Mouse (Mus musculus) left cerebral cortex, adult 2 months (tissue): ENCODE results near the gene Smc2. TPM values are rescaled to one million over a fixed set of nuclear protein-coding genes. Genes with fewer than 3 reads are reported as not detected.
A peak's percentile ranks its signal among the peaks of the same experiment; 100 is the strongest.
"Not testable (repeated sequence)": the region's sequence is repeated elsewhere in the genome, so short reads cannot be mapped to it uniquely, and the experiment has no call there.

Source experiments
- DNase-seq, 2 experiments: peaks; one replicate each; pipeline ENCODE4 v3.0.0; 2021 to 2022; ENCODE audit warnings: low spot score in 2 of 2, mixed read lengths in 1 of 2; ENCODE audit errors: extremely low spot score in 1 of 2
- H3K27ac ChIP-seq: fragments of 200-600 bp; 2 replicates; pipeline ENCODE4 v1.8.1; 2022
- H3K4me3 ChIP-seq: fragments of 200-600 bp; 2 replicates; pipeline ENCODE4 v1.8.1; 2022
- CTCF ChIP-seq: fragments of 200-600 bp; IDR thresholded peaks from 2 replicates; pipeline ENCODE4 v1.8.1; 2022; ENCODE audit warnings: antibody characterized with exemption, mild to moderate bottlenecking, moderate library complexity
- intact Hi-C: fragments of 180-260 bp; cut with DNase I; formaldehyde crosslinking; loops from one replicate; pipeline ENCODE4 v1.15.1; 2025
- long read RNA-seq, 2 experiments: library from polyadenylated mRNA; stranded (forward); transcript quantifications; one replicate each; pipeline ENCODE4 v2.0.0; 2021; ENCODE audit warnings: borderline mapping rate in 2 of 2
- total RNA-seq, 2 experiments: library from RNA; stranded (reverse); gene quantifications; 2 replicates each; pipeline ENCODE4 v1.2.3; 2021

Gene Smc2
- 1 to 10 TPM; 6.9 to 7.2 TPM for total RNA-seq
- long read RNA-seq, experiment 1, full-length matches to known transcripts, result 3 of 4 reads
- long read RNA-seq, experiment 1, partial matches to known transcripts, result 0 of 4 reads
- long read RNA-seq, experiment 1, other reads (novel, unspliced or antisense), result 1 of 4 reads
- long read RNA-seq, experiment 2, full-length matches to known transcripts, result 4 of 4 reads
- long read RNA-seq, experiment 2, partial matches to known transcripts, result 0 of 4 reads
- long read RNA-seq, experiment 2, other reads (novel, unspliced or antisense), result 0 of 4 reads

GRCm38 (mm10) chr4:52438886-52439664 lies at the start of gene Smc2:
Smc2 (plus strand) TSS chr4:52439243.
- H3K4me3 ChIP-seq, result peak within 1 kb of the TSS; percentile 72
- intact Hi-C loops, result no loop called here
- DNase-seq, result peak; percentile 88 to 89
- no peak; the same call in 1 of the 2 replicates for TF ChIP-seq CTCF
- H3K27ac ChIP-seq, result peak within 1 kb of the TSS; percentile 94

- TF ChIP-seq CTCF, result no peak
- H3K27ac ChIP-seq, result no peak overlapping the region
These were observed 27.5 kb upstream of the Smc2 start for GRCm38 (mm10) chr4:52411587-52411986.

GRCm38 (mm10) chr4:52423653-52424052 lies 15.4 kb upstream of the Smc2 start:
- DNase-seq, result no peak
- no peak overlapping the region for H3K27ac ChIP-seq
- no peak for TF ChIP-seq CTCF
- intact Hi-C loops, result no loop called here
- no peak overlapping the region for H3K4me3 ChIP-seq

More at GRCm38 (mm10) chr4:52411587-52411986, 27.5 kb upstream of the Smc2 start:
- H3K4me3 ChIP-seq, result no peak overlapping the region
- DNase-seq, result no peak
- intact Hi-C loops, result no loop called here

- TF ChIP-seq CTCF, result no peak
- intact Hi-C loops, result no loop called here
- Histone ChIP-seq H3K27ac (no peak overlapping the region), H3K4me3 (no peak overlapping the region)
- no peak for DNase-seq
These were observed 9.5 kb upstream of the Smc2 start for GRCm38 (mm10) chr4:52429310-52430198.

- H3K27ac ChIP-seq, intact Hi-C loops, H3K4me3 ChIP-seq, DNase-seq: not testable (repeated sequence)
These were observed 3.5 kb upstream of the Smc2 start for GRCm38 (mm10) chr4:52435551-52435950.

GRCm38 (mm10) chr4:52438371-52438885 lies 615 bp upstream of the Smc2 start:
- DNase-seq, result no peak
- intact Hi-C loops, result no loop called here

GRCm38 (mm10) chr4:52459726-52460125 lies 20.7 kb downstream of the Smc2 start:
- DNase-seq, result no peak
- intact Hi-C loops, result no loop called here
- H3K27ac ChIP-seq, result no peak overlapping the region
- no peak overlapping the region for H3K4me3 ChIP-seq
- peak; percentile 45 for TF ChIP-seq CTCF

More at GRCm38 (mm10) chr4:52438371-52438885, 615 bp upstream of the Smc2 start:
- H3K27ac ChIP-seq, result peak overlapping the region; percentile 94
- no peak for TF ChIP-seq CTCF
- H3K4me3 ChIP-seq, result peak overlapping the region; percentile 72

- intact Hi-C loops, result no loop called here
- Histone ChIP-seq H3K27ac (no peak overlapping the region; the same call in 1 of the 2 replicates), H3K4me3 (no peak overlapping the region)
- peak; percentile 56 to 60 for DNase-seq
- no peak for TF ChIP-seq CTCF
These were observed 22.3 kb downstream of the Smc2 start for GRCm38 (mm10) chr4:52461321-52461720.

- no peak for TF ChIP-seq CTCF
These were observed 34.4 kb downstream of the Smc2 start for GRCm38 (mm10) chr4:52473431-52473830.

GRCm38 (mm10) chr4:52487486-52487885 lies 48.4 kb downstream of the Smc2 start:
- intact Hi-C loops, result no loop called here
- no peak overlapping the region for H3K4me3 ChIP-seq
- DNase-seq, result no peak
- no peak overlapping the region for H3K27ac ChIP-seq
- no peak for TF ChIP-seq CTCF

More at GRCm38 (mm10) chr4:52473431-52473830, 34.4 kb downstream of the Smc2 start:
- intact Hi-C loops, result no loop called here
- no peak for DNase-seq
- no peak overlapping the region for H3K4me3 ChIP-seq
- H3K27ac ChIP-seq, result no peak overlapping the region

GRCm38 (mm10) chr4:52497144-52497543 lies 58.1 kb downstream of the Smc2 start, which contains the start of gene Vma21-ps:
Vma21-ps (minus strand) TSS chr4:52497244.
- DNase-seq, intact Hi-C loops, H3K27ac ChIP-seq: not testable (repeated sequence)

More at GRCm38 (mm10) chr4:52497144-52497543, 58.1 kb downstream of the Smc2 start, which contains the start of gene Vma21-ps:
- not testable (repeated sequence) for H3K4me3 ChIP-seq
